Mouse (Mus musculus): ENCODE data around the gene Gpc4. TPM values are rescaled to one million over a fixed set of nuclear protein-coding genes. Genes with fewer than 3 reads are reported as not detected.

Gene Gpc4
- polyA plus RNA-seq (2012; rRNA removed): 7.4 and 9.6 TPM in 2 replicates

DNA sequence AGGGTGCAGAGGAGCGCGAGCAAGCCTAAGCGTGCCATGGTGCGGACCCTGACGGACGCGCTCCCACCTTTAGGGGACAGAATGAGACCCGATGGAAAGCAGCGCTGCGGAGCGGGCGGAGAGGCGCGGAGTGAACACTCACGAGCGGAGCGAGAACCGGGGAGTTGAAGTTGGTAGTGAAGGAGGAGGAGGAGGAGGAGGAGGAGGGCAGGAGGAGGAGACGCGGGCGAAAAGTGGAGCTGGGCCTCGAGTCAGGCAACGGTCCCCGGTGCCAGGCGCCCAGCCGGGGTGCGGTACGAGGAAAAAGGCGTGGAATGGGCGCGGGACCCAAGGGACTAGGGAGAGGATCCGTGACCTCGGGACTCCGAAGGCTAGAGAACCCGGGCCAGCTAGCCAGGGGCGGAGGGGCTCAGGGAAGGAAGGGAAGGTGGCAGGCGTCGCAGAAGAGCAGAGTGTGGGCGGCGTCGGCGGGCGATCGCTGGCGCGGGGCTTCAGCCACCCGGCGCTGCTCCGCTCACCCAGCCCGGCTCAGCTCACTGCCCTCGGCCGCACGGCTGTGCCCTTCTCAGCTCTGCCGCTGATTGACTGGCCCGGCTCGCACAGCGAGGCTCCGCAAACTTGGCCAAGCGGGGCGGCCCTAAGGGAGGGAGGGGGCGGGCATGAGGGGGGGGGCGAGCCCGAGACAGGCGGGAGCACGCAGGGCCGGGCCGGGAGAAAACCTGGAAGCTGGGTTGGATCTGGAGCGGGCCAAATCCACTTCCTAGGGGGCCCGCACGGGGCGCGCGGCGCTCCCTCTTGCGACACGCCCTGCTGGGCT is at the start of gene Gpc4:
Gpc4 (minus strand) TSS at position 515 of the 817 bp plus-strand sequence.
- Histone ChIP-seq H3K4me1 (ENCODE audit: control insufficient read depth, insufficient read depth, low read length) (no peaks in the 10 kb centered on the region), H3K27ac (ENCODE audit: insufficient read depth, low read length) (no peak within 1 kb of the TSS), H3K4me3 (ENCODE audit: insufficient read depth, low read length) (peak within 1 kb of the TSS; percentile 69)
- TF ChIP-seq POLR2A (IDR thresholded peaks at IDR 0.05; ENCODE audit: extremely low read depth, insufficient read depth, low read length): no peak
- TF ChIP-seq CTCF (IDR thresholded peaks at IDR 0.05; ENCODE audit: extremely low read depth, insufficient read depth, low read length): no peak

GRCm38 (mm10) chrX:52212846-52213245 is 47.8 kb upstream of the Gpc4 start:
- H3K27ac ChIP-seq (ENCODE audit: insufficient read depth, low read length): no peak overlapping the region
- H3K4me3 ChIP-seq (ENCODE audit: insufficient read depth, low read length): no peak overlapping the region
- TF ChIP-seq CTCF (IDR thresholded peaks at IDR 0.05; ENCODE audit: extremely low read depth, insufficient read depth, low read length) (no peak), POLR2A (IDR thresholded peaks at IDR 0.05; ENCODE audit: extremely low read depth, insufficient read depth, low read length) (no peak)
- H3K4me1 ChIP-seq (ENCODE audit: control insufficient read depth, insufficient read depth, low read length): no peaks in the 10 kb centered on the region

GRCm38 (mm10) chrX:52199836-52200235 is 34.8 kb upstream of the Gpc4 start:
- TF ChIP-seq POLR2A (IDR thresholded peaks at IDR 0.05; ENCODE audit: extremely low read depth, insufficient read depth, low read length) (no peak), CTCF (IDR thresholded peaks at IDR 0.05; ENCODE audit: extremely low read depth, insufficient read depth, low read length) (no peak)
- H3K4me1 ChIP-seq (ENCODE audit: control insufficient read depth, insufficient read depth, low read length): no peaks in the 10 kb centered on the region
- no peak overlapping the region for H3K27ac ChIP-seq (ENCODE audit: insufficient read depth, low read length)
- H3K4me3 ChIP-seq (ENCODE audit: insufficient read depth, low read length): no peak overlapping the region

DNA sequence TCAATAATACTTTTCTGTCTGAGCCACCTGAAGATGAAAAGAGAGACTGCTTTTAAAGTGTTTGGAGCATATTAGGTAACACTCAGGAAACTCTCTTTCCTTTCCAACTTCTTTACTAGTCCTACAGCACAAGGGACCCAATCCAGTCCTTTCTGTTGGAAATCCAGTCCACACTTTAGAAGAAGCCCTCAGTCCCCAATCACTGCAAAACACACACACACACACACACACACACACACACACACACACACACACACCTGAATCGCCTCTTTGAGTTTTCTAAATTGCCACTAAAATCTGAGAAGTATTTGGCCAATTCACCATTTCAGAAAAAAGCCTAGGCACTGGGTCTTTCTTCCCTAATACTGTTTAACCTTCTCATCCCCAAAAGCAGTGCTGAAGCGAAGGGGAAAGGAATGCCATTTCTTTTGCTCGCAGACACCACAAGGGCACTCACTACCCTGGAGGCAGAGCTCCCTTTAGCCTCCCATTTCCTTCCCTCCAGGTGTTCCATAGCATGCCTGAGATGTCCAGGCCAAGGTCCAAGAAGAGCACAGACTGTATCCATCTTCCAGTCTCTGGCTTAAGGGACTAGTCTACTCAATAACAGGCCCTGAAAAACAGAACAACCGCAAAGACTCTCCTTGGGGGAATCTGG is 28.4 kb upstream of the Gpc4 start:
- no peak for TF ChIP-seq POLR2A (IDR thresholded peaks at IDR 0.05; ENCODE audit: extremely low read depth, insufficient read depth, low read length)
- no peak for TF ChIP-seq CTCF (IDR thresholded peaks at IDR 0.05; ENCODE audit: extremely low read depth, insufficient read depth, low read length)
- Histone ChIP-seq H3K27ac (ENCODE audit: insufficient read depth, low read length) (no peak overlapping the region), H3K4me3 (ENCODE audit: insufficient read depth, low read length) (no peak overlapping the region), H3K4me1 (ENCODE audit: control insufficient read depth, insufficient read depth, low read length) (no peaks in the 10 kb centered on the region)

DNA sequence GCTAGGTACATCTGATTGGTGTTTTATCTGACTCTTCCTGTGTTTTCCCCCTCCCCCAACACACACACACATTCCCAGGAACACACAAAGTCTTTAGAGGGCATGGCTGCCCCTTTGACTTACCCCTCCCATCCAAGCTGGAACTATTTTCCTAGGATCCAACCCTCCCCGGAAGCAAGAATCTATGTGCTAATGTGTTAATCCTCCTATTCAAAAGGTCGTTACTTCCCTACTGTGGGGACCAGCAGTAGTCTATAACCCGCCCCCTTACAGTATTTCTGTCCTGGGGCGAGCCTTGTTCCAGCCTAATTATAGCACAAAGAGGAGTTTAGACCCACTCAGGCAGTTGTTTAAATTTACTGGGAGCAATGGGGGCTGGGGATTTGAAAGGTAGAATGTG is 24.0 kb upstream of the Gpc4 start:
- TF ChIP-seq POLR2A (IDR thresholded peaks at IDR 0.05; ENCODE audit: extremely low read depth, insufficient read depth, low read length): no peak
- no peak for TF ChIP-seq CTCF (IDR thresholded peaks at IDR 0.05; ENCODE audit: extremely low read depth, insufficient read depth, low read length)

DNA sequence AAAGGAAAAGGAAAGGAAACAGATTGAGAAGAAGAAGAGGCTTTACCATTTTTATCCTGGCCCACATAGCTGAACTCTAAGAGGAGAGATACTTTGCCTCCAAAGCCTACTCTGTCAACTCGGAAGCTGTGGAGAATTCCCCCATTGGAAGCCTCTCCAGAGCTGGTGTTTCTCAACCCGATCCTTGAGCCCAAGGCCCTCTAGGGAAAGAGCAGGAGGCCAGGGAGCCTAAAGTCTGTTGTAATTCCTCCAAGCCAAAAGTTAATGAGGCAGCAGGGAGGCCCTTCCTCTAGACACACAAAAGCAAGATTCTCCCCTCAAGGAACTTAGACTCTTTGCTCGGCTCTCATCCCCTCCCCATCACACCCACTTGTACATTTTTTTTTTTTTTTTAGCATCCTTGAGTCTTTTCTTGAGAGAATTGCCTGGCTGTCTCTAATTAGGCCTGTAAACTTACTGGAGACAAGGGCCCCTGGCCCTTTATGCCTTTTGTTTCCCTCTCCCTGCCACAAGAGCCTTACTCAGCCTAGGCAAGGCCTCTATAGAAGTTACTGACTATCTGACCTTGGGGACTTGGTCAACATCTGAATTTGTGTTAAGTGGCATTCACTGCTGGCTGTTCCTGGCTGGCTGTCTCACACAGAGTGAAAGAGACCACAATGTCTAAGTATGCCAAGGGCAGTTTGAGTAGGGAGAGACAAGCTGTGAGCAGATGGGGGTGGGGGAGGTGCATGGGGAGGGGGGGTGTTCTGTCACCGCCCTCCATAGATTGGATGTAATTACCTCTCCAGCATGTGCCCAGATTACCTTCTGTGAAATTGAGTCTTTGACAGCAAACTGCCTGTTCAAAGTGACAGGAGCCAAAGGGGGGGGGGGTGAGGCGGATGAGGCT is 18.7 kb upstream of the Gpc4 start:
- no peak overlapping the region for H3K27ac ChIP-seq (ENCODE audit: insufficient read depth, low read length)
- H3K4me1 ChIP-seq (ENCODE audit: control insufficient read depth, insufficient read depth, low read length): peaks cover 1% of the 10 kb centered on the region; the same call in 1 of the 2 replicates
- TF ChIP-seq POLR2A (IDR thresholded peaks at IDR 0.05; ENCODE audit: extremely low read depth, insufficient read depth, low read length) (no peak), CTCF (IDR thresholded peaks at IDR 0.05; ENCODE audit: extremely low read depth, insufficient read depth, low read length) (no peak)
- H3K4me3 ChIP-seq (ENCODE audit: insufficient read depth, low read length): no peak overlapping the region

More for the DNA sequence above, 24.0 kb upstream of the Gpc4 start:
- Histone ChIP-seq H3K4me1 (ENCODE audit: control insufficient read depth, insufficient read depth, low read length) (no peaks in the 10 kb centered on the region; the same call in 1 of the 2 replicates), H3K27ac (ENCODE audit: insufficient read depth, low read length) (no peak overlapping the region), H3K4me3 (ENCODE audit: insufficient read depth, low read length) (no peak overlapping the region)

- Histone ChIP-seq H3K4me1 (ENCODE audit: control insufficient read depth, insufficient read depth, low read length) (peaks cover 1% of the 10 kb centered on the region; the same call in 1 of the 2 replicates), H3K4me3 (ENCODE audit: insufficient read depth, low read length) (no peak overlapping the region), H3K27ac (ENCODE audit: insufficient read depth, low read length) (no peak overlapping the region)
- TF ChIP-seq CTCF (IDR thresholded peaks at IDR 0.05; ENCODE audit: extremely low read depth, insufficient read depth, low read length) (no peak), POLR2A (IDR thresholded peaks at IDR 0.05; ENCODE audit: extremely low read depth, insufficient read depth, low read length) (no peak)
These were observed 16.3 kb upstream of the Gpc4 start for GRCm38 (mm10) chrX:52181401-52181800.

- TF ChIP-seq CTCF (IDR thresholded peaks at IDR 0.05; ENCODE audit: extremely low read depth, insufficient read depth, low read length): no peak
- TF ChIP-seq POLR2A (IDR thresholded peaks at IDR 0.05; ENCODE audit: extremely low read depth, insufficient read depth, low read length): no peak
- Histone ChIP-seq H3K4me3 (ENCODE audit: insufficient read depth, low read length) (no peak overlapping the region), H3K4me1 (ENCODE audit: control insufficient read depth, insufficient read depth, low read length) (0 out of 2 replicates have a peak, but pooled peaks cover 1% of the 10 kb centered on the region), H3K27ac (ENCODE audit: insufficient read depth, low read length) (no peak overlapping the region)
These were observed 12.0 kb upstream of the Gpc4 start for GRCm38 (mm10) chrX:52177067-52177466.
